Mouse (Mus musculus): ENCODE results near the gene Usp44.

GRCm38 (mm10) chr10:93834394-93834745, 3.0 kb downstream of the Usp44 start:
- TF ChIP-seq EP300 (IDR thresholded peaks at IDR 0.05; ENCODE audit: low read depth), result no peak
- no peak for TF ChIP-seq CTCF (IDR thresholded peaks at IDR 0.05; ENCODE audit: low read depth)
